Mouse (Mus musculus) brown adipose tissue, adult 24 weeks (tissue): ENCODE data around the gene Serf2. TPM values are rescaled to one million over a fixed set of nuclear protein-coding genes. Genes with fewer than 3 reads are reported as not detected.
A peak's percentile ranks its signal among the peaks of the same experiment; 100 is the strongest.

ENCODE experiments used
- H3K27ac ChIP-seq: fragments of 200-500 bp; replicated peaks from 2 replicates; pipeline ENCODE4 v1.5.1; 2012; ENCODE audit warnings: low read depth, mild to moderate bottlenecking, low read length
- H3K4me1 ChIP-seq: fragments of 200-500 bp; 2 replicates; pipeline ENCODE4 v1.6.1; 2012; ENCODE audit warnings: low read length, mixed read lengths; ENCODE audit not compliant: control insufficient read depth, insufficient read depth, insufficient read length
- H3K4me3 ChIP-seq: fragments of 200-500 bp; 2 replicates; pipeline ENCODE4 v1.5.1; 2012; ENCODE audit warnings: low read depth, mild to moderate bottlenecking, low read length, moderate library complexity; ENCODE audit not compliant: insufficient read depth
- polyA plus RNA-seq: library from polyadenylated mRNA; stranded (reverse); fragments of >200 nt; gene quantifications from 2 replicates; pipeline ENCODE4 v1.2.4, GENCODE M21; 2012; ENCODE audit not compliant: missing spikeins, insufficient read depth, insufficient read length

The Serf2 gene
- polyA plus RNA-seq, 1 experiment: 583 TPM

- Histone ChIP-seq H3K4me1 (peaks cover 5% of the 10 kb centered on the region), H3K27ac (no peak overlapping the region), H3K4me3 (peak overlapping the region; percentile 53)
These were observed 58.4 kb downstream of the Serf2 start for GRCm38 (mm10) chr2:121507173-121507950.

Other genes starting within 250 kb of the Serf2 start
- gene Trp53bp1, start 177.8 kb upstream of the Serf2 start, polyA plus RNA-seq: 8.7 and 12.8 TPM in 2 replicates
- gene Map1a, start 159.6 kb upstream of the Serf2 start, polyA plus RNA-seq: 1.2 and 1.5 TPM in 2 replicates
- 64.8 and 79.2 TPM in 2 replicates for gene Ppip5k1, start 93.8 kb upstream of the Serf2 start, polyA plus RNA-seq
- not detected in 2 replicates for gene Ckmt1, start 91.5 kb upstream of the Serf2 start, polyA plus RNA-seq
- not detected in 2 replicates for gene Strc, start 62.0 kb upstream of the Serf2 start, polyA plus RNA-seq
- 92.2 and 124 TPM in 2 replicates for gene Pdia3, start 35.4 kb upstream of the Serf2 start, polyA plus RNA-seq
- gene Catsper2, start 35.4 kb upstream of the Serf2 start, polyA plus RNA-seq: 3.6 and 4.5 TPM in 2 replicates
- not detected in 2 replicates for gene Ell3, start 4.9 kb upstream of the Serf2 start, polyA plus RNA-seq
- 114 and 117 TPM in 2 replicates for gene Hypk, start 4.1 kb downstream of the Serf2 start, polyA plus RNA-seq
- gene Serinc4, start 7.6 kb downstream of the Serf2 start, polyA plus RNA-seq: not detected in 2 replicates
- gene Mfap1b, start 24.9 kb downstream of the Serf2 start, polyA plus RNA-seq: 22.1 and 30.8 TPM in 2 replicates
- gene Mfap1a, start 57.5 kb downstream of the Serf2 start, polyA plus RNA-seq: 17.5 and 19.3 TPM in 2 replicates
- 2.2 and 2.3 TPM in 2 replicates for gene Wdr76, start 57.5 kb downstream of the Serf2 start, polyA plus RNA-seq